Mouse (Mus musculus) cerebellum, postnatal 10 days (tissue): ENCODE measurements around the gene Kmt5a.
"Not testable (repeated sequence)": the region's sequence is repeated elsewhere in the genome, so short reads cannot be mapped to it uniquely, and the experiment has no call there.

Source experiments
- DNase-seq, 2 experiments: peaks; one replicate each; pipeline ENCODE4 v3.0.0; 2021; ENCODE audit warnings: mixed read lengths in 2 of 2

Gene Kmt5a

DNA sequence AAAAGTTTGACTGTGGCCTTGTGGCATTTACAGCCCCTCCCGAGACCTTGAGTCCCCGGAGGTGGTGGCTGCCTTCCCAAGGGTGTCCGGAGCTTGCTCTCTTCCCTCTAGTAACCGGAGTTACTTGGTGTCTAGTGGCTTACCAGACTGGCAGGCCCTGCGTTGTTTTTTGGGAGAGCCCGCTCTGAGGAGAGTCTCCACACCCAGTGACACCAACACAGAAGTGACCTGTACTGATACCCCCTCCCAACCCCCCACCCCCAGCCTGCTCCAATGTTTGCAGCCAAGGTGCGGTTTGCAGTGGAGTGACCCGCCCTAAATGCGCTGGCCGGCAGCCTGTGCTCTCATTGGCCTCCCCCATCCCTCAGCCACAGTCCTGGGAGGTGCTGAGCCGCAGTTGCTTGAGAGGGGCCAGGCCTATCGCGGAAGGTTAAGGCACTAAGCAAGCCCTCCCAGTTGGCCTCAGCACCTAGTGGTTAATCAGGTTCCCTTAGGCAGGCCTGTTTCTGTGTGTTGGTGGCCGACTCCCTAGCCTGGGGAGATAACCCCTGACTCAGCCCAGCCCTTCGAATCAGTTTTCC is 6.7 kb downstream of the Kmt5a start:
- DNase-seq, result peak; percentile 64 to 65

DNA sequence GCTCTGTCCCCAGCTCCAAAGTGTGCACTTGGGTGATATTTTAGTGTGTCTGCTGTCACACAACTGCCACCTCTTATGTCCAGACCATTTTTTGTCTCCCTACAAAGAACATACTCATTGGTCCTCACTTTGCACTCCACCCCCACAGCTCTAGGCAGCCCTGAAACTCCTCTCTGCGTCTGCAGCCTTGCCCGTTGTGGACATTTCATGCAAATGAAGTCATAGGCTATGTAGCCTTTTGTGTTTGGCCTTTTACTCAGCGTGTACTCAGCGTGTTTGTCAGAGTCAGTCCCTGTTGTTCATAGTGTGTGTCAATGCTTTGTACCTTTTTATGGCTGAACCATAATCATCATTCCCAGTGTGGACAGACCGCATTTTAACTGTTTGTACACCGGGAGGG is 9.8 kb downstream of the Kmt5a start:
- peak in 1 of 2 experiments; percentile 23 for DNase-seq

GRCm38 (mm10) chr5:124450051-124450450 is 10.3 kb downstream of the Kmt5a start:
- DNase-seq, result peak; percentile 60 to 74

- DNase-seq, result no peak
Measured at GRCm38 (mm10) chr5:124450641-124451340, 11.1 kb downstream of the Kmt5a start.

DNA sequence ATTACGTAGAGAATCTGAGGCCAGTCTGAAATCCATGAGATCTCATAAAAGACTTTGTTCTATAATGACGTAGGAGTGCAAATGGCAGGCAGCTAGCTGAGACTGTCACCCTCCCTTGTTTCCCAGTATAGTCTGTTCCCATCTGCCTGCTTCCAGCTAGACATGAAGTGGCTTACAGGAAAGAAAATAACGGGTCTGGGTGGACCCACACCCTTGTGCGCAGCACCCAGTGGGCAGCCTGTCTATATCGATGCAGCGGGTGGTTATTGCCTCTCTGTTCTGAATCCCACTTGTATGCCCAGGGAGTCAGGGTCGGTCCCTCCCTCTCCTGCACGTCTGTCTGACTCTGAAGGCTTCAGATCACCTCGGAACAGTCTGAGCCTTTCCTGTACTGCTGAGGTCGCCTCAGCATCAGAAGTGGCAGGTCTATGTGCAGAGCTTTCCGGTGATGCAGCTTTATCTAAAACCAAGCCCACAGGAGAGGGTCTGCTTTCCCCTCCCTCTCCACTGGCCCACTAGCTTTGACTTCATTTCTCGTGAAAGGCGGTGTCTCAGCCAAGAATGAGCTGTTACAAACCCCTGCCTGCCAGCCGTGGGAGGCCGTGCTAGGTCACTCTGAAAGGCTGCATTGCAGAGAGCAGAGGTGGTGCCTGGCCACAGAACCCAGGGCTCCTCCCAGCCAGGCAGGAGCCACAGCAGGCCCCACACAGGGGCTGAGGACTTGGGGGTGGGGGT is 12.9 kb downstream of the Kmt5a start:
- peak; percentile 58 to 61 for DNase-seq

GRCm38 (mm10) chr5:124453339-124454081 is 13.8 kb downstream of the Kmt5a start:
- peak; percentile 76 to 84 for DNase-seq

- DNase-seq, result peak in 1 of 2 experiments; percentile 38
Measured at GRCm38 (mm10) chr5:124454082-124454419, 14.3 kb downstream of the Kmt5a start.

GRCm38 (mm10) chr5:124456762-124457161 is 17.0 kb downstream of the Kmt5a start:
- DNase-seq, result no peak

DNA sequence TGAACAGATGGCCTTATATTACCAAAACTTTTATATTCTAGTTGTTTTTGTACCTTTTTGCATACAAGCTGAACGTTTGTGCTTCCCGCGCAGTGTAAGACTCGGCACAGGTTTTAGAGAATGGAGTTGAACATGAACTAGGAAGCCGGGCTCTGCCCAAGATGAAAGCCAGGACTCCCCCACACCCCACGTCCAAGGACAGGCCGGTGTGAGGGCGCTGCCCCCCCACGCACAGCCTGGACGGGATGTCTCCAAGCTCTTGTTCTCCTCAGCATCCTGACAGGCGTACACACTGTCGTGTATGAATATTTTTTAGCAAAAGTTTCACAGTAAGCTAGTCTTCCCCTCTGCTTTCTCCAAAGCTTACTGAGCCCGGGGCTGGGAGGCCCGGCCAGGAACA is 21.2 kb downstream of the Kmt5a start:
- DNase-seq, result not testable (repeated sequence)

GRCm38 (mm10) chr5:124462297-124463025 is 22.7 kb downstream of the Kmt5a start:
- no peak for DNase-seq

- no peak for DNase-seq
Measured at GRCm38 (mm10) chr5:124463462-124463861, 23.7 kb downstream of the Kmt5a start.

GRCm38 (mm10) chr5:124464905-124465304 is 25.2 kb downstream of the Kmt5a start:
- DNase-seq, result no peak

- no peak for DNase-seq
Measured at GRCm38 (mm10) chr5:124467766-124468165, 28.0 kb downstream of the Kmt5a start.

DNA sequence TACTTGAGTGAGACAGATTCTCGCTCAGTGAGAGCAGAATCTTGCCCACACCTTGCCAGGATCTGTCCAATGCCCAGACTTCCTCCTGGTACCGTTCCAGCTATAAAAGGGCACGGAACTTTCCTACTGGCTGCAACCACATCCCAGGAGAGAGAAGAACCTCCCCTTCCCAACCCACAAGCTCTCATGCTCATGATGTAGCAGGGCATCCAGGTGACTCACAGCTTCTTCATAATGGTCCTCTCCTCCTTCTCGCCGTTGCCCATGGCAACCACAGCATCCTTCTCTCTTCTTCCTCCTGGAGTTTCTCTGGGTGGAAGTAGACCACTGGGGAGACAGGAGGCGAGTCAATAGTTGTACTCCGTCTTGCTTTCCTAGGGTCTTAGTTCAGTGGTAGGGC is 28.6 kb downstream of the Kmt5a start:
- no peak for DNase-seq

DNA sequence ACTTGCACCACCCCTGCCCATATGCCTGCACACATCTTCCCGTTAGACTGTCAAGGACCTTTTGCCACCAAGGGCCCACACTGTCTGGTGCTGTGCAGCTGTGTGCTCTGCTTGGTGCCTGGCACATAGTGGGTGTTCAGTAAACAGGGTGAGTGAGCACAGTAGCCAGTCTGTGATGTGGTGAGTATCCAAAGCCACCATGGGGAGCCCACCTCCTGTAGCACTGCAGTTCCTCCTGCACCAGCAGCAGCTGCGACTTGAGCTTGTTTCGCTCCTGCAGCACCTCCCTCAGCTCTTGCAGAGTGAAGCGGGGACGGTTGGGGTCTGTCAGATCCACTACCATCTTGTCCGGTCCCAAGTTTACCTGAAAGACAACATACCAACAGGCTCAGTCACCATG is 29.8 kb downstream of the Kmt5a start:
- no peak for DNase-seq

GRCm38 (mm10) chr5:124470591-124471171 is 31.0 kb downstream of the Kmt5a start:
- DNase-seq, result no peak

DNA sequence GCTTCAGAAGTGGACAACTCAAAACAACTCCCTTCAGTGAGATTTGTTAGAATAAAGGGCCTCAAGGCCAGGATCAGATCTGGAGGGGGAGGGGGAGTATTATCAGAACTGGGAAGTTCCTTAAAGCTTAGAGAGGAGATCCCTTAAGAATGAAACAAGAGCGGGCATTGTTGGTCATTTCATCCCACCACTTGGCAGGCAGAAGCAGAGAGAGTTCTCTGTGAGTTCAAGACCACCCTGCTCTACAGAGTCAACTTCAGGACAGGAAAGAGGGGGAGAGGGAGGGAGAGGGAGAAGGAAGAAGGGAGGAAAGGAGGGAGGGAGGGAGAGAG is 39.1 kb downstream of the Kmt5a start:
- DNase-seq, result no peak

GRCm38 (mm10) chr5:124480119-124480518 is 40.4 kb downstream of the Kmt5a start:
- no peak for DNase-seq

DNA sequence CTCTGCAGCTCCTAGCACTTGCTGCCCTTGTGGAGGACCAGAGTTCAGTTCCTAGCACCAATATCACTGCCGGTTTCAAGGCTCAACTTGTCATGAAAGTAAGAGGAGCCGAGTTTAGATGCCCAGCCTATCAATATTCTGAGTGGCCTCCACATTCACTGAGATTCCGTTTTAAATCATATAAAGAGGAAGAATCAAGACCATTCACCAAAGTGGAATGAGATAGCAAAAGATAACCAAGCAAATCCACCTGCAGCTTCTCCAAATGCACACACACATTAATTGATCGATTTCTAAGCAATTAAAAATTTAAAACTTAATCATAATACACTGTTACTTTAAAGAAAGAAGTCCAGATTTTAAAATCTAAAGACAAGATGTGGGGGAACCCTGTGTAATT is 42.0 kb downstream of the Kmt5a start:
- DNase-seq, result no peak

- DNase-seq, result peak; percentile 29 to 58
Measured at GRCm38 (mm10) chr5:124482436-124482965, 42.8 kb downstream of the Kmt5a start.

DNA sequence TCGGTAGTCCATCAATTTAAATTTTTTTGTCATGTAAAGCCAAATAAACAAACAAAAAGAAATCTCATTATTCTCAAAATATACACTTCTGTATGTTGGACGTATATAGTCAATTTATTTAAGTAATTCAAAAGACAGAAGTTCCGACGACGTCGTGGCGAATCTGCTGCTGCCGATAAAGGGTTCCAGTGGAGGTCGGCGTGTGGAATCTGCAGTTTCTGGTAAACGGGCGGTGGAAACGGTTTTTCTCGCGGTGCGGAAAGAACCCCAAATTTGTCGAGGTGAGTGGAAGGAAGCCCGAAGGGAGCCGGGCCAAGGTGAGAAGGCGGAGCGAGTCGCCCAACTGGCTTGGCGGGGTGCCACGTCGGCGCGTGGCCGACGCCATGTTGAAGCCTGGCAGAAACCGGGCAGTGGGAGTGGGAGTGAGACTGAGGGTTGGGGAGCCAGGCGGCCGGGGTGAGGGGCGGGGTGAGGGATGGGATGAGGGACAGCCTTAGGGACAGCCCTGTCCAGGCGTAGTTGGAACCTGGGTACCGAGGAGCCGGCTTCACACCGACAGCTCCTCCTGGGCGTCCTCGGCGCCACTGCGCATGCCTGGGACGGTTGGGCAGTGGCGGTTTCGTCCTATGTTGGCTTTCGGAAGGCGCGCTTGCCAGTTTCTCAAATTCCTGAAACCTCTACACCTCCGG is 43.4 kb downstream of the Kmt5a start, which contains the start of gene Snrnp35:
Gene Snrnp35, plus strand, starts transcription at position 169 of the 689 bp plus-strand sequence.
- peak; percentile 95 for DNase-seq
